Mouse (Mus musculus) mouse embryonic stem cell (cell line): ENCODE measurements at regions not wholly inside any gene's neighbourhood (a gene's known extent, or its start where the extent isn't known, plus 50 kb on each side); places are given as distances from the start of the nearest gene placed in this dataset.

ENCODE experiments used
- in situ Hi-C, 2 experiments: fragments of 300-500 bp; cut with MboI; formaldehyde crosslinking; loops; 1 replicate in 1 of 2; 3 replicates in 1 of 2; pipeline ENCODE4 v1.14.3; 2019 to 2020; ENCODE audit warnings: low sequenced_read_pairs in 2 of 2, low pct_unique_long_range_greater_than_20kb in 1 of 2, mixed read lengths in 1 of 2; ENCODE audit not compliant: unreplicated experiment in 1 of 2

DNA sequence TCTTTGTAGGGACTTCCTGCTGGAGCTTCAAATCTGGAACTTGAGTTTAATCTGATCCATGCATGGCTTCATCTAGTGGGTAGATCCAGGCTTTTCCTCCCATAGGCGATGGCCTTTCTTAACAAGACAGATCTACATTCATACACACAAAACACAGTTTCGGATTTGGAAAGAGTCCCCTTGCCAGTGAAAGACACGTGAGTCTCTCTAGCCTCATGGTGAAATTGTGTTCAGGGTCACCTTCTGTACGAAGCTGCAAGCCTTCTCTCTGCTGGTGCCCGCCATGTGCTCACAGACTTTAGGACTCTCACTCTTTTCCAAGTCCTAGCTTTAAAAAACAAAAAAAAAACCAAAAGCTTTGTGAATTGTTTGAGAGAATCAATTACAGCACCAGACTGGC is 51.4 kb upstream of the Dlx2 start:
- in situ Hi-C loops = loop anchor here (5.0 to 25.0 kb wide), 3 partner anchors 219 to 439 kb away; no protein-coding TSS in a partner anchor

GRCm38 (mm10) chr2:71598368-71598767 is 51.8 kb upstream of the Dlx2 start:
- in situ Hi-C loops = loop anchor here (5.0 to 25.0 kb wide), 3 partner anchors 219 to 439 kb away; no protein-coding TSS in a partner anchor

DNA sequence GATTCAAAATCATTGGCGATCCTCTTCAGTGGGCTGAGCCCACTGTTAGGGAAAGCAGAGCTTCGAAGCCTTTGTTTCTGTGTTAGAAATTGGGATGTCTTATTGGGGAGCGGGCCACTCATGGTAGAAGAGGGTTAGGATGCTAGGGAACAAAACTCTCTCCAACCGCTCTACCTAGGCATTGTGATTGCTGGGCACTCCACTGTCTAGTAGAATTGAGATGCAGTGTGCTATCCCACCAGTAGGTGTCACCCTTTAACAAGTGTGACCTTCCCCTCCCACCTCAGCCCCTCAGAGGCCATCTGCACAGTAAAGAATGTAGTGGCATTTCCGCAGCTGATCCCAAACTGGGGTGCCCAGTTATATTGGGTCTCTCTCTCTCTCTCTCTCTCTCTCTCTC is 52.2 kb upstream of the Dlx2 start:
- in situ Hi-C loops = loop anchor here (5.0 to 25.0 kb wide), 3 partner anchors 219 to 439 kb away; no protein-coding TSS in a partner anchor

GRCm38 (mm10) chr2:71600213-71600612 is 53.7 kb upstream of the Dlx2 start:
- in situ Hi-C loops = loop anchor here in 1 of 2 experiments (5.0 kb wide), 1 partner anchor 222 kb away; no protein-coding TSS in a partner anchor

DNA sequence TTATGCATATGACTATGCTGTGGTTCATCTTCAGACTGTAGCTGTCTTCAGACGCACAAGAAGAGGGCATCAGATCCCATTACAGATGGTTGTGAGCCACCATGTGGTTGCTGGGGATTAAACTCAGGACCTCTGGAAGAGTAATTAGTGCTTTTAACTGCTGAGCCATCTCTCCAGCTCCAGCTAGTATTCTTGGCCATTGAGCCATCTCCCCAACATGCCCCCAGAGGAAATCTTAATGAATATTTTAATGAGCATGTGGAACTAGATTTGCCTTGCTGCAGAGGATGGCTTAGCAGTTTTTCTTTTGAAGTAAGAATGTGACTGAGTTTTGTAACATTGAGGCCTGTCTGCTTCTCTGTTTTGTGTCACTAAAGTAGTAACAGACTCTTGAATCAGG is 54.4 kb upstream of the Dlx2 start:
- in situ Hi-C loops = loop anchor here in 1 of 2 experiments (5.0 kb wide), 1 partner anchor 221 kb away; no protein-coding TSS in a partner anchor

DNA sequence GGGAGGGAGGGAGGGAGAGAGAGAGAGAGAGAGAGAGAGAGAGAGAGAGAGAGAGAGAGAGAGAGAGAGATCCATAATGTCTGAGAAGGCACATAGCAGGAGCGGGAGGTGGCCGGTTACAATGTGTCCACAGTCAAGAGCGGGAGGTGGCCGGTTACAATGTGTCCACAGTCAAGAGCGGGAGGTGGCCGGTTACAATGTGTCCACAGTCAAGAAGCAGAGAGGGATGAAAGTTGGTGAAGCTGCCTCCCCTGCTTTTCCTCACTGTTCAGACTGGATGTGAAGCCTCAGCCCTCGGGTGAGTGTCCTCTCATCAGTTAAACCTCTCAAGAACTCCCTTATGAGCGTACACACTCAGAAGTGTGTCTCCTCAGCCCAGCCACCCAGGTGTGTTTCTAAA is 57.2 kb upstream of the Dlx2 start:
- in situ Hi-C loops = loop anchor here in 1 of 2 experiments (5.0 kb wide), 1 partner anchor 219 kb away; no protein-coding TSS in a partner anchor

DNA sequence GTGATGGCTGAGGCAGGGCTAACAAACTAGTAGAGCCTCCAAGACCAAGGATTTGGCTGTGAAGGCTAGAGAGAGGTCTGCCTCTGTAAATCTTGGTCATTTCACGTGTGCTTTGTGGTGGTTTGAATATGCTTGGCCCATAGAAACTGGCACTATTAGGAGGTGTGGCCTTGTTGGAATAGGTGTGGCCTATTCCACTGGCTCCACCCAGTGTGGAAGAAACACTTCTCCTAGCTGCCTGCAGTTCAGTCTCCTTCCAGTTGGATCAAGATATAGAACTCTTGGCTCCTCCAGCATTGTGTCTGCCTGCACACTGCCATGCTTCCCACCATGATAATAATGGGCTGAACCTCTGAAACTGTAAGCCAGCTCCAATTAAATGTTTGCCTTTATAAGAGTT is 59.1 kb upstream of the Dlx2 start:
- in situ Hi-C loops = no loop called here

- in situ Hi-C loops = no loop called here
Observed at GRCm38 (mm10) chr2:71607087-71607502, 60.5 kb upstream of the Dlx2 start.

DNA sequence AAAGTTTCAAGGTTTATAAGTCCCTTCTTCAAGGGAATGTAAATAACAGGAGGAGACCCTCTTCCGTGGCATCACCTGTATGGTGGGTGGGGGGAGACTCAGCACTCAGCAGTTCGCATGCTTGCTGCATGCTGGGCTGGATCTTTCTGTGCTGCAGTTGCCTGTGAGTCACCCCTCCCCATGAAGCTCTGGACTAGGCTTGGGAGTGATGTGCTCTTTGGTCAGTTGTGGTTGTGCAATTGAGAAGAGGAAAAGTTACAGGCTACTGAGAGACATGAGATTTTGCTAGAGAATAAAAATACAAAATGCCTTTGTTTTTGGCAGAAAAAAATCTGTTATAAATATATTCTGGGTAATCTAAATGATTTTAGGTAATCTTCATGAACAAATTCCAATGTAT is 66.7 kb upstream of the Dlx2 start:
- in situ Hi-C loops = no loop called here

- in situ Hi-C loops = no loop called here
Observed at GRCm38 (mm10) chr2:71616526-71616925, 70.0 kb upstream of the Dlx2 start.

DNA sequence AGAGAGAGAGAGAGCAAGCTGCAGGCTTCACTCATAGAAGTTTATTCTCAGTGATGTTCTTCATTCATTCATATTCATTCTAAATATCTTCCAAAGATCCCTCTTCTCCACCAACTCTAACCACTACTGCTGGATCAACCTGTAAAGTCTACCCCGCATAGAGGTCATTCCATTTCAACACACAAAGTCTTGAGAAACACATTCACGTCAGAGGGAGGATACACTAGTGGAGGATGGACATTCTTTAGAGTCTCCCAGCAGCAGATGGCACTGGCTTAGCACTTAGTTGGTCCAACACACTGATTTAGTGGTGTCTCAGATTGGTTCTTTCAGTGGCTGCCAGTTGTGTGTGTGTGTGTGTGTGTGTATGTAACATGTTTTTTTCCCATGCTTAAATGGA is 74.9 kb upstream of the Dlx2 start:
- in situ Hi-C loops = no loop called here

GRCm38 (mm10) chr2:71622532-71623099 is 76.1 kb upstream of the Dlx2 start:
- in situ Hi-C loops = no loop called here

- in situ Hi-C loops = no loop called here
Observed at GRCm38 (mm10) chr2:71623134-71623533, 76.6 kb upstream of the Dlx2 start.

DNA sequence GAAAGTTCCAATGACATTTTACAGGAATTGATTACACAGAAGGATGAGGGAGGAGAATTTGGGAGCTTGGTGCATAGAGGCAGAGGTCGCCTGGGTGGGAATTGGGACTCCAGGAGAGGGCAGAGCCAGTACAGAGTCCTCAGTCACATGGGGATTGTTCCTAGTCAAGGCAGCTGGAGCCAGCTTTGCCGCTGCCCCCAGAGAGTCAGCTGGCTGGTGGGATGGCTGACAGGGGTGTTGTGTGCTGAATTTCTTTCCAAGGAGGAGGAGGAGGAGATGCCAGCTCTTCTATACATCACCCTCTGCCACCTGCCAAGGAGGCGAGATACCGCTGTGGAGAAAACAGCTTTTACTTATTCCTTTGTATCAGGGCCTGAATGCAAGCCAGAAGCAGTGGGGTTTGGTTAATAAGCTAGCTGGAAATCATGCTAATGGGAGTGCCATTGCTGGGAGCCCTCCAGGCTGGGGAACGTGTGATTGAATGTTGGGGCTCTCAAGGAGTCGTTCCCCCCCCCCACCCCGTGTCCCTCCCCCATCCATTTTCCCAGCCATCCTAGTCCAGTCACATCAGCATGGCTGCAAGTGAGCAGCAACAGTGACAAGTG is 78.8 kb upstream of the Dlx2 start:
- in situ Hi-C loops = no loop called here

DNA sequence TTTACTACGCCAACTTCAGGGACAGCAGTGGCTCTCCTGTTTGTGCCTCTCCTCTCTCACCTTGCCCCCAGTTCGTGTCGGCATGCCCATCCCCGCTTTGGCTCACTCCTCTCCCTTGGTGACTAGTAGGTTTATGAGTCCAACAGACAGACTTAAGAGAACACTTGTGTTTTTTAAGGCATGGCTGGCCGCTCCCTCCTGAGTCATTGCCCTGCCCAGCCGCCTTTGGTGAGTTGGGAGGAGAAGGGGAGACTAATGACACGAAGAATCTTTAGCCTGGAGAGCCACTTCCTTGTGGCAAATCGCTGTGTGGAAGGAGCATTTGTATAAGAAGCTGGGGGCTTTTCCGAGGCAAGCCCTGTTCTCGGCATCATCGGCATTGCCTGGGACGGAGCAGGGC is 79.8 kb upstream of the Dlx2 start:
- in situ Hi-C loops = no loop called here

DNA sequence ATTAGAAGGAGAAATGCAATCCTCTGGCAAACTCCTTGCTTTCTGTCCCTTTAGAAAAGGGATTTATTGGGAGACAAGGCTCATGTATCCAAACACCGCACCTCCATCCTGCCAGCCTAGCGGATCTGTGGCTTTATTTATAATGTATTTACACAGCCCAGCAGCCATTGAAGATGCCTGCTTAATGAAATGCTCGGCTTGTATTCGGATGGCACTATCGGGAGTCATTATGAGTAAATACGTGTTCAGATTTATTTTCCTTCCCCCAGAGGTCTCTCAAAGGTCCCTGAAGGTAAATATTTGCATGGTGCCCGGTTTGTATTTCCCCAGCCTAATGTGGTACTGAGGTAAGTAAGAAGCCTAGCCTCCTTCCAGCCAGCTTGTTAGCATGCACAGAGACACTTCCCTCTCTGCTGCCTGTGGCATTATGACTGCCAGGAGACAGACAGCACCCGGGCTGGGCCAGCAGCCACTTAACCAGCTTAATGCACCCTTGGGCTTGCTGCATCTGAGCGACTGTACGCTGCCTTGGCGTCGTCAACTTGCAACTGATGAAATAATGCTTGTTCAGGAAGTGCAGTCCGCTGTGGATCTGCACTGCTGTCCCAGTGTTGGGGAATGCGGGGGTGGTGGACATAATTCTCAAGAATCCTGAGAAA is 80.7 kb upstream of the Dlx2 start:
- in situ Hi-C loops = no loop called here

- in situ Hi-C loops = no loop called here
Observed at GRCm38 (mm10) chr2:71628821-71629220, 82.3 kb upstream of the Dlx2 start.

DNA sequence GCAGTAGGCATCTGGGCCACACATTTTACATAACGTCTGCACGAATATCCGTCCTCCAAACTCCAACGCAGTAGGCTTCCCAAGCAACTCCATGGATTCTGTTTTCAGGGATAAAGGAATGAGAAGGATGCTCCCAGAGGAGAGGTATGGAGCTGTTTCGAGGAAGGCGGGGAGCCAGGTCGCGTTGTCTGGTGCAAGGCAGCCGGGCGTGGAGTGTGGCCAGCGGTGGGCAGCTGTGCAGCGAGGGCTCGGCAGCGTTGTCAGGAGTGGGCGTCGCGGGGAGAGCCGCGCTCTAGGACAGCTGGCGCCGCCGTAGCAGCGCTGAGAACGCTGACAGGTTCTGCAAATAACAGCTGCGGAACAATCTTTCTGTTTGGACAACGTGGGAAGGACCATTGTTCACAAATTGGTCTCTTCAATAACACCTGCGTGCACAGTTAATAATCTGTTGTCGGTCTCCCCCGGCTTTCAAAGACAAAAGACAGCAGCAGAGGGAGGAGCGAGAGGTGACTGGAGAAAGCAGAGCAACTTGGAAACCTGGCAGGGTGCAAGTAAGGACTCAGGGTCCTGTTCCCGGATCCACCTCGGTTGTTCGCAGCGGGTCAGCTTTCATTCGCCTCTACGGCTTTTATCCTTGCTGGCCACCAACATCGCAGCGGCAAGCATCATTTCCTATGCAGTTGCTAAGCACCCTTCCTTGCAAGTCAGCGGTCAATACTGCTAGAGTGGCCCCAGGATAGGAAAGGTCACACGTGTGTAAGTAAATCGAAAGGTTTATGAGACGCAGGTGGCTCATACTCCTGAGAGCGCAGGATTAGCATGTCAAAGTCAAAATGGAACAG is 83.0 kb upstream of the Dlx2 start:
- in situ Hi-C loops = no loop called here

DNA sequence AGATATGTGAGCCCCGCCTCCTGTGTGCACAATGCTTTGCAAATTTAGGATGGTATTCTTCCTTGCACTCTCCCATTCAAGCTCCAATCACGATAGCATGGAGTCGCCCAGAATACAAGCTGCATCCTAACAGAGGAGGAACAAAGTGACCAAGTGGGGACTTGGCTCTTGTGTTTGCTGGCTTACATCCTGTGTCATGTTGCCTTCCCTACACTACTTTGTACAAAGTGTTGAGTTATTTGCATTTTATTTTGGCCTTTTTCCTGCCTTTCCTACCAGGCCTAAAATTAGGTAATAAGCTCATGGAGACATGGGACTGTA is 83.5 kb upstream of the Dlx2 start:
- in situ Hi-C loops = no loop called here
